Mouse (Mus musculus): ENCODE measurements around the gene Rcn1.

Gene Rcn1

DNA sequence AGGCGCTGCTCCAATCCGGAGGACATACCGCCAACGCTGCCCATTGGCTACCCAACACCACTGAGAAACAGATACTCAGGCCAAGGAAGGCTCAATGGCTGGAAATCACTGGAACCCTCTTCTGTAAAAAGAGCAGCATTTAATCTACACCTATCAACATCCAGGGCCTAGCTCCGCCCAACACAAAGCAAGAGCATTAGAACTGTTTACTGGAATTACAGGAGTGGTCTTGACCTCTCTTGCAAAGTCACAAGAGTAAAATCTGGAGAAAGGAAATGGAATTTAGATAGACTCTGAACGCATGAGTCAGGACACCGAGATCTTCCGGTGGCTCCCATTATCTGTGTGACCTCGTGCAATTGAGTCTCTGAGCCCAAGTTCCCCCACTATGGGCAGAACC lies 3.1 kb downstream of the Rcn1 start:
- no peak for DNase-seq (ENCODE audit: low spot score in 2 of 2)

- no peak for DNase-seq (ENCODE audit: low spot score in 2 of 2)
These were observed 4.7 kb downstream of the Rcn1 start for GRCm38 (mm10) chr2:105394375-105394774.

- no peak for DNase-seq (ENCODE audit: low spot score in 2 of 2)
These were observed 6.6 kb downstream of the Rcn1 start for GRCm38 (mm10) chr2:105392514-105392913.

- no peak for DNase-seq (ENCODE audit: low spot score in 2 of 2)
These were observed 7.7 kb downstream of the Rcn1 start for GRCm38 (mm10) chr2:105391414-105391784.

- no peak for DNase-seq (ENCODE audit: low spot score in 2 of 2)
These were observed 8.3 kb downstream of the Rcn1 start for GRCm38 (mm10) chr2:105390653-105391413.

DNA sequence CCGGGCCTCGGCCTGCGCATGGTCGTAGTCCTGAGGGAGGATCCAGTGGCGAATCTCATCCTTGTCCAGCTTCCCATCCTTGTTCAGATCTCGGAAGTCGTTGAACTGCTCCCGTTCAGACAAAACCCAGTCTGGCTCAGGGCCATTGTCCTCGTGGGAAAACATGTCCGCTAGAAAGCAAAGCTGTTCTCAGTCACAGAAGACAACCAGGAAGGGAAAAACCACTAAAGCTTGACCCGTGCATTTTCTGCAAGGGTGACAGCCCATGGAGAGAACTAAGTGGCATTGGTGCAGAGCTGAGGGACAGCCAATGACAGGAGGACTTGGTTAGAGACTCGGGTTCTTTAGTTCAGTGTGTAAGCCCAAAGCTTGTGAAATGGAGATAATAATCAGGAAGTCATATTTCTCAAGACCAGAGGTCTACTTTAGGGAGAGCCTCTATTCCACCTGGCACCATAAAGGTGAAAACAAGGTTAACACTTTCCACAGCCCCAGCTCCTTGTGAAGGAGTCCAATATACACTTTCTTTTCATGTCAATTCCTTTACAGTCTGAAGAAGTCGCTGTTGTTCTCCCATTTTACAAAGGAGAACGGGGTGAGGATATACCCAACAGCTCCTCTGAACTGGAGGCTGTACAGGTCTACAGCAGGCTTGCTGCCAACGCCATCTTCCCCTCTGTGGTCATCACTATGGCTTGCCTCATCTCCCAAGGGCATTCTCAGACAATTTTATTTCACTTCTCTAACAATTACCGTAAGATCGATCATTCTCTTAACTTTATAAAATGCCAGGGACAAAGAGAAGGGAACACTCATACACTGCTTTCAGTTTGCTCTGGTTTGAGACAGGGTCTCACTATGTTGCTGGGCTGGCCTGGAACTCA lies 9.9 kb downstream of the Rcn1 start:
- no peak for DNase-seq (ENCODE audit: low spot score in 2 of 2)

- DNase-seq (ENCODE audit: low spot score in 2 of 2), result no peak
These were observed 12.7 kb downstream of the Rcn1 start for GRCm38 (mm10) chr2:105386418-105386817.

DNA sequence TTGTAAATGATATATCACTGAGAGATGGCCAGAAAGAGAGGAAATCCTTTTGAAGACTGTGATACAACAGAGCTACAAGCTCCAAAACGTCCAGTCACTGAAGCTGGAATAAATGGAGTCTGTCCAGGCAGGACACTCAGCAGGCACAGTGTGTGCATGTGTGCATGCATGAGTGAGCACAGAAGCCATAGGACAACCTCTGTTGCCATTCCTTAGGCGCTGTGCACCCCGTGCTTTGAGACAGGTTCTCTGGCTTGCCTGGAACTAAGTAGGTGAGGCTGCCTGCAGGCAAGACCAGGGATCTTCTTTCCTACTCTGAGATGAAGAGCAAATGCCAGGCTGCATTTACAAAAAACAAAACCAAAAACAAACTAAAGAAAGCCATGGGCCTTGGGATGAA lies 14.1 kb downstream of the Rcn1 start:
- DNase-seq (ENCODE audit: low spot score in 2 of 2), result no peak

- peak in 1 of 2 experiments; percentile 36 for DNase-seq (ENCODE audit: low spot score in 2 of 2)
These were observed 16.1 kb downstream of the Rcn1 start for GRCm38 (mm10) chr2:105383063-105383462.

- no peak for DNase-seq (ENCODE audit: low spot score in 2 of 2)
These were observed 18.3 kb downstream of the Rcn1 start for GRCm38 (mm10) chr2:105380757-105381319.

- no peak for DNase-seq (ENCODE audit: low spot score in 2 of 2)
These were observed 19.4 kb downstream of the Rcn1 start for GRCm38 (mm10) chr2:105379682-105380081.

DNA sequence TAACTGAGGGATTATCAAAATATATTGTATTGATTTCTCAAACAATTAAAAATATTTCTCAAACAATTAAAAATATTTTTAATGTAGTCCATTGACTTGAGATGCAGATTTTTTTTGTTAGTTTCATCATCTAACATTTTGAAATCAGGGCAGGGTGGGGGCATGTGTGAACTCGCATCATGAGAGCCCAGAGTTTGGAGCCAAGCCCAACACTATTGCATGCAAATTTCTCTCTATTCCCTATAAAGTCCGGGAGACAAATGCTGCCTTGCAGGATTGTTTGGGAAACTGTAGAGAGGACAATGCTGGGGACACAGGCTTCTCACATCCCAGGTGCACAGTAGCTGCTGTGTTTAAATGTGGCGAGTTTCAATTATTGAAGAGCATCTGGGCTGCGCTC lies 23.4 kb downstream of the Rcn1 start:
- no peak for DNase-seq (ENCODE audit: low spot score in 2 of 2)

DNA sequence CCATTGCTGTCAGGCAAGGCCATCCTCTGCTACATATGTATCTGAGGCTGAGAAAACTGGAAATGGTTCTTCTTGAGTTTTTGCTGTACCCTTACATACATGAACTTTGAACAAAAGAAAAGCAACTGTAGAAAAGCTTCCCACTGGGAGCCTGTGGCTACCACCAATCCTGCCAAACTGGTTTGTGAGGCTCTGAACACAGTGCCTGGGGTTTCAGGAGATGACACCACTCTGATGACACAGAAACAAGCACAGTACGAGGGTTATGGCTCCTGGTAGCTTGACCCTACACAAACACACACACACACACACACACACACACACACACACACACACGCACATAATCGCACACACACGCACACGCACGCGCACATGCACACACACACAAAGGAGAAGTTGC lies 23.9 kb downstream of the Rcn1 start:
- no peak for DNase-seq (ENCODE audit: low spot score in 2 of 2)

DNA sequence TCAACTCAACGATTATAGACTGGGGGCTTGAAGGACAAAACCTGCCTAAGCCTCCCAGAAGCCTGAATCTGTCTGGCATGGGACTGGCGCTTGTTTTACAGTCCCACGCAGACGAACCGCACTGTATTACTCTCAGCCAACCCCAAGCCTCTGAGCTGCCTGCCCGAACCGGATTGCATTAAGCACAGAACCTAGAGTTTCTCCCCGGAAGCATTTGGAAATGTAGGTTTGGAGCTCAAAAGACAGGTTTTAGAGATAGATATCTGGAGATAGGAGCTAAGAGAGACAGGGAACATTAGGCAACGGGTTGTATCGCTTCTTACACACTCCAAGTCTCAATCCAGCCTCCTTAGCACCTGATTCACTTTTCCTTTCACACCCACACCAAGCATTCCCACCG lies 25.5 kb downstream of the Rcn1 start:
- DNase-seq (ENCODE audit: low spot score in 2 of 2), result no peak

- DNase-seq (ENCODE audit: low spot score in 2 of 2), result no peak
These were observed 26.4 kb downstream of the Rcn1 start for GRCm38 (mm10) chr2:105372727-105373126.

DNA sequence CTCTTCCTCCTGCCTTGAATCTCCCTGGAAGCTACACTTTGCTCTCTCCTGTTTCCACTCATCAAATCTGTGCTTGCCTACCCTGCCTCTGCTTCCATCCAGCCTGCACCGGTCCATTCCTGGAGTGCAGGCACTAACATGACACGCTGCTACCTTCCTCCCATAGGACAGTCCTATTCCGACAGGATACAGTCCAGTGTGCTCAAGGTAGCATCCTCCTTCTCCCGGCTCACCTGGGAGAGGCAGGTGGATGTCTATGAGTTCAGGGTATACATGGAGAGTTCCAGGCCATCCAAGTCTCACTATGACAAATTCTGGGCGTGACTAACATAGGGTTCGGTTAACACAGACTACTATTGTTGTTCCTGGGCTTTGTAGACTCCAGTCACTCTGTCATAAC lies 27.0 kb downstream of the Rcn1 start:
- no peak for DNase-seq (ENCODE audit: low spot score in 2 of 2)

DNA sequence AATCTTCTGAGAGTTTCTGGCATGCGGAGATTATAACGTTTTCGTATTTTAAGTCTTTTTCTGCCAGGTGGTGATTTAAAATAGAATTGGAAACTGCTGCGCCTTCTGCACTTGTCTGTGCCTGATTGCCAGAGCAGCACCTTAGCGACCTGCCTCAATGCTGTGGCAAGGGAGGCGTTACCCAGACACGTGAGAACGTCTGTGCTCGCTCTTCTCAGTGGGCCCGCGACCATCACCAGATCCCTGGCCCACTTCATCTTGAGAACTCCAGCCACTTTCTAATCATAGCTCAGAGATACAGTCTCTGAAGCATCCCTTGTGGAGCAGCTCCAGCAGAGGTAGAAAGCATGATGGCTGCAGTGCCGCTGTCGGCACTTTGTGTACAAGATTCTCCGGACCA lies 28.4 kb downstream of the Rcn1 start:
- DNase-seq (ENCODE audit: low spot score in 2 of 2), result peak; percentile 17 to 24

- DNase-seq (ENCODE audit: low spot score in 2 of 2), result no peak
These were observed 28.9 kb downstream of the Rcn1 start for GRCm38 (mm10) chr2:105370240-105370639.

- DNase-seq (ENCODE audit: low spot score in 2 of 2), result no peak
These were observed 31.5 kb downstream of the Rcn1 start for GRCm38 (mm10) chr2:105367623-105368022.

- no peak for DNase-seq (ENCODE audit: low spot score in 2 of 2)
These were observed 41.1 kb downstream of the Rcn1 start for GRCm38 (mm10) chr2:105358040-105358439.

DNA sequence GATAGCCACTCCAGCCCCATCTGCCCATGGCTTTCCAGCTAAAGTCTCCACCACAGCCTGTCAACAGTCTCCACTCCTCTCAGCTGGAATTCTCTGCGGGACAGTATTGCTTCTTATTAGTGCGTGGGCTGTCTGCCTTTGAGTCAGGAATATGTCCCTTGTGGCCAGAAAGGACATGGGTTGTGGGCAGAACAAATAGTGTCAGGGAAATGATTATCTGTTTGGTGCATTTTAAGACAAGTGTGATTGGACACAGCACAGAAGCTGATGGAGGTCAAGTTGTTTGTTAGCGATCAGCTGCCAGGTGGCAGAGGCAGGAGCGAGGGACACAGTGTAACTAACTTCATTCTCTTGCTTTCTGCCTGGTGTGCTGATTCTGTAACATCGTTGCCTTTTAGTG lies 42.3 kb downstream of the Rcn1 start:
- DNase-seq (ENCODE audit: low spot score in 2 of 2), result no peak

DNA sequence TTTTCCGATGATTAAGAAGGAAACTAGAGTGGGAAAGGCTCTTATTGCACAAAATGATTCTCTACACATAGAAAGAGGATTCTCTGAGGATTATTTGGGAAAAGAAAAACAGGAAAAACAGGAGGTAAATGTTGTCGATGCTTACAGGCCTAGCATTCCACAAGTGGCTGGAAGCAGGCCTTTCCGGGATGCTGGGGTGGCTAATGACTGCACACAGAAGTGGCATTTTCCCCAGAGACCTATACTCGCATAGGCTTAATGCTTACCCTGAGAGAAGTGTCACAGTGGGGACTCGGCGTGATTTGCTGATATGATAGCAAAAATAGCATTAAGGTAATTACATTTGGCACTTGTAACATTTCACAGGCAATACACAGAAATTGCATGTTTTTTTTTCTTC lies 50.2 kb downstream of the Rcn1 start:
- DNase-seq (ENCODE audit: low spot score in 2 of 2), result no peak

GRCm38 (mm10) chr2:105339993-105340392 lies 59.1 kb downstream of the Rcn1 start:
- DNase-seq (ENCODE audit: low spot score in 2 of 2), result no peak

All from frontal cortex, postnatal 36 days (tissue).